Mouse (Mus musculus) midbrain, postnatal 0 days (tissue): ENCODE measurements around the gene Soga1. TPM values are rescaled to one million over a fixed set of nuclear protein-coding genes. Genes with fewer than 3 reads are reported as not detected.

Experiments
- ATAC-seq: fragments of 200-750 bp; cut with Nextera tagmentation; 2 replicates; pipeline ENCODE4 v1.8.0; 2017; ENCODE audit warnings: moderate number of reproducible peaks, mild to moderate bottlenecking, moderate TSS enrichment, moderate library complexity; ENCODE audit not compliant: low FRiP score
- DNase-seq: peaks from one replicate; pipeline ENCODE4 v3.0.0-alpha.2; 2015; ENCODE audit warnings: low spot score
- H3K27ac ChIP-seq: fragments of 300-500 bp; sonication (generic); 2 replicates; pipeline ENCODE4 v1.5.1; 2014; ENCODE audit warnings: low read depth, mild to moderate bottlenecking, low read length, mixed read lengths
- H3K27me3 ChIP-seq: fragments of 300-500 bp; sonication (generic); 2 replicates; pipeline ENCODE4 v1.6.1; 2014; ENCODE audit warnings: low read length, control low read depth, mixed read lengths; ENCODE audit not compliant: insufficient read depth
- H3K36me3 ChIP-seq: fragments of 300-500 bp; sonication (generic); 2 replicates; pipeline ENCODE4 v1.6.1; 2014; ENCODE audit warnings: low read length, control low read depth, mixed read lengths; ENCODE audit not compliant: insufficient read depth
- H3K4me1 ChIP-seq: fragments of 300-500 bp; sonication (generic); 2 replicates; pipeline ENCODE4 v1.6.1; 2014; ENCODE audit warnings: mild to moderate bottlenecking, control low read depth, antibody characterized with exemption, low read length, mixed read lengths; ENCODE audit not compliant: insufficient read depth
- H3K4me2 ChIP-seq: fragments of 300-500 bp; sonication (generic); 2 replicates; pipeline ENCODE4 v1.6.1; 2014; ENCODE audit warnings: low read depth, mild to moderate bottlenecking, low read length, mixed read lengths; ENCODE audit not compliant: poor library complexity, severe bottlenecking
- H3K4me3 ChIP-seq: fragments of 300-500 bp; sonication (generic); 2 replicates; pipeline ENCODE4 v1.5.1; 2014; ENCODE audit warnings: low read depth, mild to moderate bottlenecking, low read length, moderate library complexity
- H3K9ac ChIP-seq: fragments of 300-500 bp; sonication (generic); replicated peaks from 2 replicates; pipeline ENCODE4 v1.6.1; 2014; ENCODE audit warnings: mild to moderate bottlenecking, low read length, moderate library complexity, mixed read lengths; ENCODE audit not compliant: poor library complexity, severe bottlenecking
- H3K9me3 ChIP-seq: fragments of 300-500 bp; sonication (generic); 2 replicates; pipeline ENCODE4 v1.6.1; 2016; ENCODE audit warnings: low read length, control low read depth
- CTCF ChIP-seq: IDR thresholded peaks from 2 replicates; pipeline ENCODE4 v1.5.1; 2016; ENCODE audit warnings: antibody characterized with exemption, mild to moderate bottlenecking
- WGBS: fragments of 180-500 bp; shearing (Covaris S2); extraction: QIAGEN DNeasy Blood & Tissue Kit; methylation state at CpG from one replicate; pipeline ENCODE4 v1.1.7; 2014; 5-methylcytosine and 5-hydroxymethylcytosine counted together
- polyA plus RNA-seq: library from polyadenylated mRNA; unstranded; fragments of >200 nt; fragmentation: Nextera tagmentation; extraction: Ambion mirVana; gene quantifications from 2 replicates; pipeline ENCODE4 v1.2.1, GENCODE M21; 2015
- total RNA-seq: library from RNA; depleted of rRNA; stranded (reverse); fragments of >200 nt; gene quantifications from 2 replicates; pipeline ENCODE4 v1.2.3, GENCODE M21; 2014

The Soga1 gene
- total and polyA plus RNA-seq, 2 experiments from 2014 or later = 3.9 to 132 TPM

DNA sequence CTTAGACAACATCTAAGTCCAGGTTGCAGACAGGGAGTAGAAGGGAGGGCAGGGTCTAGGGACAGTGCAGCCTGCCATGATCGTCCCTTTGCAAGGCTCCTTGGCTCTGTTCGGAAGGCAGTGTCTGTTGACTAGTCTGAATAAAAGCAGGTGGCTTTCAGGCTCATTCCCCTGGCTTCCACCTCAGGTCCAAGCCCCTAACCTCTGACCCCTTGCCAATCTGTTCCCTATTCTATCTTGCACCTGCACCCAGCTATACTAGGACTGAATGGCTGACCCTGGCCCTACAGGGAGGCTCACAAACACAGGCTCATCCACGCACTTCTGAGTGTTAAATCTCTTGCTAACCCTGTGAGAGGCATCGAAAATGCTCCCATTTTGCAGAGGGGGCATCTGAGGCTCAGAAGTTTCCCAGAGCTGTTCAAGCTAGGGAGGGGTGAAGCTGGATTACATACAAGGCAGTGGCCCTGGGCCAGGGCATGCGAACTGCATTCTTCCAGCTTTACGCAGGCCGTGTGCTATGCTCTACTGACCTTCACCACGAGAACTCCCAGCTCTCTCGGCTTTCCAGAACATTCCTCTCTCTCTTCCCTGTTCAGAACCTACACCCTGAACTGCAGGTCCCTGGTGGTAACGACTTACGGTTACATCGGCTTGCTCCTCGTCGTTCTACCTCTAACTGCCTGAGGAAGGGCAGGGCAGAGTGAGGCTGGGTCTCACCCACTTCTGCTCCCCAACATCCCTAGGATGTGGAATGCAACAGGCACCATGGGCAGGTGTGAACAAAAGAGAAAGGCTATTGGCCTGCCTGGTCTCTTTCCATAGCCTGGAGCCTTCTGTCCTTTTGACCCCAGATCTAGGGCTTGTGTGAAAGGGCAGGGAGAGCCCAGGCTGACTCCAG, 13.8 kb downstream of the Soga1 start:
- H3K27ac ChIP-seq = no peak overlapping the region
- no peak for TF ChIP-seq CTCF
- 75% methylated on average over 14 of the region's 14 CpGs for WGBS
- H3K4me1 ChIP-seq = peaks cover 22% of the 10 kb centered on the region
- H3K36me3 ChIP-seq = 0 out of 2 replicates have a peak, but pooled peaks cover 5% of the 10 kb centered on the region
- H3K9ac ChIP-seq = no peak overlapping the region
- H3K4me2 ChIP-seq = no peak overlapping the region
- H3K4me3 ChIP-seq = no peak overlapping the region
- DNase-seq (no peak), ATAC-seq (no peak)
- H3K9me3 ChIP-seq = no peaks in the 10 kb centered on the region
- H3K27me3 ChIP-seq = no peaks in the 10 kb centered on the region

DNA sequence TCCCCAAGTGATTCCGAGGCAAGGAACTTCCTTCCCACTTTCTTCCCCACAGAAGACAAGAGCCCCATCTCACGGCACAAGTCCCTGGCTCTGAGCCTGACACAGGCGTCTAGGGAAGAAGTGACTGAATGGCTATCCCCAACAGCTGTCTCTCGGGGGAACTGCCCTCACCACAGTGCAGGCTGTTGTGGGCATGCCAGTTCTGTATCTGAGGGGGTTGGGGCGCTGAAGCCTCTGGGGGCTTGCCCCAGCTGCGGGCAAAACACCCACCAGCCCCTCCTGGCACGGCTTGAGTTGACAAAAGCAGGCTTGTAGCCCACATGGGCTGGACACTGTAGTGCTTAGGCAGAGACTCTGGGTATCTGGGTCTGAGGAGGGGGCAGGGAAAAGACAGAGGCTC, 14.9 kb downstream of the Soga1 start:
- WGBS = 42% methylated on average over 7 of the region's 7 CpGs
- DNase-seq (peak; percentile 72), ATAC-seq (peak; percentile 55; the same call in 1 of the 2 replicates)
- Histone ChIP-seq H3K4me1 (peaks cover 12% of the 10 kb centered on the region), H3K36me3 (peaks cover 11% of the 10 kb centered on the region; the same call in 1 of the 2 replicates), H3K4me2 (no peak overlapping the region), H3K9ac (no peak overlapping the region), H3K9me3 (no peaks in the 10 kb centered on the region), H3K27ac (no peak overlapping the region), H3K27me3 (no peaks in the 10 kb centered on the region), H3K4me3 (no peak overlapping the region)
- TF ChIP-seq CTCF = no peak

DNA sequence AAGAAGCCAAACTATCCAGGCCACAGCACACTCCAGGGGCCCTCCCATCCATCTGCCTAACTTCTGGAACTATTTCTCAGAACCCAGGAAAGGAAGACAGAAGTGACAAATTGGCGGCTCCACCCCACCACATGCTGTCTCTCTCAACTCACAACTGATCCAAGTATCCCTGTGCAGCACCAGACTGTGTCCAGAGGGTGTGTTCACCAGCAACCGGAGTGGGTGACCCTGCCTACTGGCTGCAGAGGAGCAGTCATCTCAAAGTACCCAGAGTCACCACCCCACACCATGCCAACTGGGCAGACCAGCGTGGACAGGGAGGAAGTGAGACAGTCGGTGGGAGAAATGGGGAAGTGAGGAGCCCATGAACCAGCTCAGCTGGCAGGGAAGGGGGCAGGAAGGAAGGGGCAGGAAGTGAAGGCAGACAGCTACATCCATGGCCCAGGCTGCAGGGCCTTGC, 15.8 kb downstream of the Soga1 start:
- H3K4me3 ChIP-seq = no peak overlapping the region
- H3K27ac ChIP-seq = no peak overlapping the region
- peaks cover 11% of the 10 kb centered on the region; the same call in 1 of the 2 replicates for H3K36me3 ChIP-seq
- no peak overlapping the region for H3K4me2 ChIP-seq
- no peaks in the 10 kb centered on the region for H3K9me3 ChIP-seq
- no peaks in the 10 kb centered on the region for H3K27me3 ChIP-seq
- 76% methylated on average over 4 of the region's 4 CpGs for WGBS
- ATAC-seq = no peak
- peaks cover 12% of the 10 kb centered on the region; the same call in 1 of the 2 replicates for H3K4me1 ChIP-seq
- DNase-seq = no peak
- no peak for TF ChIP-seq CTCF
- H3K9ac ChIP-seq = no peak overlapping the region

DNA sequence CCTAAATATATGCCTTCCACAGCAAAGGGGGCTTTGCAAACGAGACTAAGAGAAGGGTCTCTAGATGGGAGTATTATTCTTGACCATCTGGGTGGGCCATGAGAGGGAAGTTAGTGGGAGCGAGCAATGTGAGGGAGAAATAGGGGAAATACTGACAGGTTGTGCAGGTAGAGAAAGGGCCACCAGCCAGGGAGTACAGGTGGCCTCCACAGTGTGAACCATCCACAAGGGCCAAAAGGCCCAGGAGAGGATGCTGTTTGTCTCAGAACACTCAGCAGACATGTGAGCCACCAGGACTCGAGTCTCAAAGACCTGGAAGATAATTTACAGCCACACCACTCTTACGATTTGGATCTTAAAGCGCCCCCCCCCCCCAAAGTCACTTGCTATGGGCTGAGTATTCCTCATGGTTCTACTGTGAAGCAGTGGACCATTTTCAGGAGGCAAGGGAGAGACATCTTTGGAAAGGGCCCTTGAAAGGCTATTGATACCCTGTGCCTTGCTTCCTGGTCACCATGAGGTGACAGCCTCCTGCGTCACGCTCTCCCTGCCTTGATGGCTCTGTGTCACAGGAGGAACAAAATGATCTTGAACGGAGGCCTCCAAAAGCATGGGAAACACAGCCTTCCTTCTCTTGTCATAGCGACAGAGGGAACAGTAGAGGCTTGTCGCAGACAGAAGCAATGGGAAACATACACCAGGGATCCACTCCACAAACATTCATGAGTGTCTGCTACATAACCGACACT, 18.3 kb downstream of the Soga1 start:
- no peak for DNase-seq
- no peak for ATAC-seq

DNA sequence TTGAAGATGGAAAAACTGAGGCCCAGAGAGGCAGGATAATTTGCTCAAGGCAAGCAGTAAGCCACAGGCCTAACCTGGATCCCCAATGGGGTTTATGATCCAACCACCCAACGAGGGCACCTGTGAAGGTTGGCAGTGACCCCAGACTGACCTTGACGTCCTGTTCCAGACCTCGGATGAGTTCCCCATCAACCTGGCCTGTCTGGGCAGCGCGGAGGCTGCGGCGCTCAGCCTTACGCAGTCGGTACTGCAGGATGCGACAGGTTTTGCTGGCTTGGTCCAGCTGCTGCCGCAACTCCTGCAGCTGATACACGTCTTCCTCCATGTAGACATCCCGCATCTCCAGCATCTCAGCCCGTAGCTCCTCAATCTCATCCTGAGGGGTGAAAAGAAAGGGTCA, 19.0 kb downstream of the Soga1 start:
- 93% methylated on average over 14 of the region's 14 CpGs for WGBS
- H3K9ac ChIP-seq = no peak overlapping the region
- TF ChIP-seq CTCF = no peak
- ATAC-seq (no peak), DNase-seq (no peak)
- no peak overlapping the region for H3K4me2 ChIP-seq
- peaks cover 16% of the 10 kb centered on the region; the same call in 1 of the 2 replicates for H3K36me3 ChIP-seq
- H3K4me1 ChIP-seq = peaks cover 7% of the 10 kb centered on the region; the same call in 1 of the 2 replicates
- no peak overlapping the region for H3K4me3 ChIP-seq
- no peaks in the 10 kb centered on the region for H3K27me3 ChIP-seq
- no peaks in the 10 kb centered on the region for H3K9me3 ChIP-seq
- H3K27ac ChIP-seq = no peak overlapping the region

More for the DNA sequence above, 18.3 kb downstream of the Soga1 start:
- WGBS = 88% methylated on average over 11 of the region's 11 CpGs
- Histone ChIP-seq H3K9me3 (no peaks in the 10 kb centered on the region), H3K9ac (no peak overlapping the region), H3K4me2 (no peak overlapping the region), H3K27me3 (no peaks in the 10 kb centered on the region), H3K36me3 (peaks cover 16% of the 10 kb centered on the region; the same call in 1 of the 2 replicates), H3K4me1 (peaks cover 11% of the 10 kb centered on the region; the same call in 1 of the 2 replicates), H3K4me3 (no peak overlapping the region), H3K27ac (no peak overlapping the region)
- TF ChIP-seq CTCF = no peak
